Mouse (Mus musculus) adrenal gland, postnatal 14 days (tissue): Measurements from ENCODE around the gene Ppp1r37. TPM values are rescaled to one million over a fixed set of nuclear protein-coding genes. Genes with fewer than 3 reads are reported as not detected.

Experiments
- DNase-seq: peaks from one replicate; pipeline ENCODE4 v3.0.0; 2021; ENCODE audit warnings: mixed read lengths
- total RNA-seq: library from RNA; stranded (reverse); gene quantifications from 2 replicates; pipeline ENCODE4 v1.2.3, GENCODE M21; 2021

Gene Ppp1r37
- total RNA-seq, 1 experiment from 2014 or later = 64.2 TPM

GRCm38 (mm10) chr7:19501658-19502057 is 61.2 kb downstream of the Ppp1r37 start:
- DNase-seq = peak; percentile 83

GRCm38 (mm10) chr7:19500420-19501363 is 62.2 kb downstream of the Ppp1r37 start:
- no peak for DNase-seq

GRCm38 (mm10) chr7:19498326-19498725 is 64.5 kb downstream of the Ppp1r37 start:
- peak; percentile 70 for DNase-seq

GRCm38 (mm10) chr7:19496214-19496555 is 66.7 kb downstream of the Ppp1r37 start:
- no peak for DNase-seq

- peak; percentile 84 for DNase-seq
These were observed 67.2 kb downstream of the Ppp1r37 start for GRCm38 (mm10) chr7:19495521-19496213.

- peak; percentile 49 for DNase-seq
These were observed 68.0 kb downstream of the Ppp1r37 start for GRCm38 (mm10) chr7:19494751-19495474.

GRCm38 (mm10) chr7:19491731-19492130 is 71.1 kb downstream of the Ppp1r37 start:
- DNase-seq = peak; percentile 81

GRCm38 (mm10) chr7:19489525-19489924 is 73.4 kb downstream of the Ppp1r37 start:
- DNase-seq = no peak

- no peak for DNase-seq
These were observed 76.3 kb downstream of the Ppp1r37 start for GRCm38 (mm10) chr7:19486549-19486948.

- DNase-seq = no peak
These were observed 77.4 kb downstream of the Ppp1r37 start for GRCm38 (mm10) chr7:19485488-19485887.

- DNase-seq = no peak
These were observed 79.6 kb downstream of the Ppp1r37 start for GRCm38 (mm10) chr7:19483281-19483680.

Other genes with a start within 250 kb of the Ppp1r37 start
- 37.1 and 46.7 TPM in 2 replicates for gene Ercc1, start 218.3 kb downstream of the Ppp1r37 start, total RNA-seq
- gene Cd3eap, start 203.6 kb downstream of the Ppp1r37 start, total RNA-seq = 12.2 and 14.5 TPM in 2 replicates
- gene Ppp1r13l, start 203.3 kb downstream of the Ppp1r37 start, total RNA-seq = 7.3 and 8.3 TPM in 2 replicates
- gene Ercc2, start 181.1 kb downstream of the Ppp1r37 start, total RNA-seq = 28.2 and 30.2 TPM in 2 replicates
- gene Klc3, start 159.0 kb downstream of the Ppp1r37 start, total RNA-seq = 1.3 and 2.7 TPM in 2 replicates
- 0.74 and 0.79 TPM in 2 replicates for gene Ckm, start 158.3 kb downstream of the Ppp1r37 start, total RNA-seq
- gene Mark4, start 104.3 kb downstream of the Ppp1r37 start, total RNA-seq = 45.1 and 45.2 TPM in 2 replicates
- gene Exoc3l2, start 99.7 kb downstream of the Ppp1r37 start, total RNA-seq = 21.8 and 22.0 TPM in 2 replicates
- gene Bloc1s3, start 54.7 kb downstream of the Ppp1r37 start, total RNA-seq = 6.7 and 8.6 TPM in 2 replicates
- gene Trappc6a, start 54.7 kb downstream of the Ppp1r37 start, total RNA-seq = 69.4 and 71.2 TPM in 2 replicates
- gene Nkpd1, start 45.2 kb downstream of the Ppp1r37 start, total RNA-seq = 0.15 and 0.83 TPM in 2 replicates
- 0.44 and 1.1 TPM in 2 replicates for gene Zfp296, start 14.2 kb upstream of the Ppp1r37 start, total RNA-seq
- gene Gemin7, start 14.5 kb upstream of the Ppp1r37 start, total RNA-seq = 59.3 and 65.4 TPM in 2 replicates
- gene Clasrp, start 41.4 kb upstream of the Ppp1r37 start, total RNA-seq = 36.9 and 52.2 TPM in 2 replicates
- gene Relb, start 66.4 kb upstream of the Ppp1r37 start, total RNA-seq = 19.3 and 26.2 TPM in 2 replicates
- gene Clptm1, start 102.0 kb upstream of the Ppp1r37 start, total RNA-seq = 116 and 119 TPM in 2 replicates
- 53.4 TPM in 1 of 2 replicates, not detected in the other for gene Apoc2, start 114.9 kb upstream of the Ppp1r37 start, total RNA-seq
- 1.7 and 2.6 TPM in 2 replicates for gene Gm44805, start 118.3 kb upstream of the Ppp1r37 start, total RNA-seq
- gene Apoc4, start 118.4 kb upstream of the Ppp1r37 start, total RNA-seq = 72.2 and 240 TPM in 2 replicates
- 845 and 1,967 TPM in 2 replicates for gene Apoc1, start 129.6 kb upstream of the Ppp1r37 start, total RNA-seq
- gene Apoe, start 136.1 kb upstream of the Ppp1r37 start, total RNA-seq = 972 and 3,675 TPM in 2 replicates
- 136 and 145 TPM in 2 replicates for gene Tomm40, start 152.4 kb upstream of the Ppp1r37 start, total RNA-seq
- gene Nectin2, start 187.4 kb upstream of the Ppp1r37 start, total RNA-seq = 90.1 and 94.7 TPM in 2 replicates
- 59.8 and 70.8 TPM in 2 replicates for gene Bcam, start 207.9 kb upstream of the Ppp1r37 start, total RNA-seq
- 1.4 TPM in 1 of 2 replicates, not detected in the other for gene Cblc, start 233.7 kb upstream of the Ppp1r37 start, total RNA-seq